Mouse (Mus musculus) myocyte (in vitro differentiated cells): ENCODE results near the gene Aym1. TPM values are rescaled to one million over a fixed set of nuclear protein-coding genes. Genes with fewer than 3 reads are reported as not detected.

Source experiments
- H3K27me3 ChIP-seq: one replicate; pipeline ENCODE4 v1.6.1; 2011; ENCODE audit not compliant: control insufficient read depth, insufficient read depth, insufficient read length
- H3K36me3 ChIP-seq: one replicate; pipeline ENCODE4 v1.6.1; 2011; ENCODE audit not compliant: control insufficient read depth, insufficient read depth
- H3K4me2 ChIP-seq: one replicate; pipeline ENCODE4 v1.6.1; 2011; ENCODE audit warnings: low read depth, control low read depth
- H3K4me3 ChIP-seq: one replicate; pipeline ENCODE4 v1.5.1; 2011; ENCODE audit warnings: mild to moderate bottlenecking, control low read depth, moderate library complexity
- H3K79me2 ChIP-seq: one replicate; pipeline ENCODE4 v1.6.1; 2011; ENCODE audit not compliant: control insufficient read depth, insufficient read depth
- H3ac ChIP-seq: one replicate; pipeline ENCODE4 v1.6.1; 2011; ENCODE audit not compliant: control insufficient read depth, insufficient read length
- CEBPB ChIP-seq: IDR thresholded peaks from 2 replicates; pipeline ENCODE4 v1.6.1; 2011; ENCODE audit warnings: mild to moderate bottlenecking, moderate library complexity; ENCODE audit not compliant: poor library complexity, insufficient read depth, severe bottlenecking
- E2F4 ChIP-seq: IDR thresholded peaks from one replicate; pipeline ENCODE4 v1.6.1; 2011; ENCODE audit warnings: mild to moderate bottlenecking, control low read depth, moderate library complexity; ENCODE audit not compliant: insufficient read depth
- MAX ChIP-seq: IDR thresholded peaks from one replicate; pipeline ENCODE4 v1.6.1; 2011; ENCODE audit warnings: low read depth, mild to moderate bottlenecking, control low read depth
- MYOD1 ChIP-seq, 3 experiments: IDR thresholded peaks; one replicate each; pipeline ENCODE4 v1.6.1; 2011; ENCODE audit warnings: control low read depth in 2 of 3, low read depth in 2 of 3, mild to moderate bottlenecking in 2 of 3, moderate library complexity in 1 of 3; ENCODE audit not compliant: insufficient read length in 2 of 3, control insufficient read depth in 1 of 3
- MYOG ChIP-seq, 3 experiments: IDR thresholded peaks; one replicate each; pipeline ENCODE4 v1.6.1; 2011; ENCODE audit warnings: control low read depth in 2 of 3, low read depth in 2 of 3, mild to moderate bottlenecking in 2 of 3; ENCODE audit not compliant: insufficient read length in 2 of 3, control insufficient read depth in 1 of 3, insufficient read depth in 1 of 3
- POLR2A ChIP-seq: IDR thresholded peaks from one replicate; pipeline ENCODE4 v1.6.1; 2011; ENCODE audit warnings: low read depth, mild to moderate bottlenecking, control low read depth, moderate library complexity; ENCODE audit not compliant: insufficient read length
- POLR2AphosphoS2 ChIP-seq: IDR thresholded peaks from one replicate; pipeline ENCODE4 v1.6.1; 2011; ENCODE audit warnings: low read depth, control low read depth; ENCODE audit not compliant: insufficient read length
- REST ChIP-seq: IDR thresholded peaks from one replicate; pipeline ENCODE4 v1.6.1; 2011; ENCODE audit warnings: mild to moderate bottlenecking, control low read depth, moderate library complexity; ENCODE audit not compliant: insufficient read depth, insufficient read length
- SRF ChIP-seq: IDR thresholded peaks from one replicate; pipeline ENCODE4 v1.6.1; 2011; ENCODE audit warnings: low read depth; ENCODE audit not compliant: control insufficient read depth, insufficient read length
- TCF12 ChIP-seq: IDR thresholded peaks from one replicate; pipeline ENCODE4 v1.6.1; 2011; ENCODE audit warnings: mild to moderate bottlenecking, control low read depth; ENCODE audit not compliant: poor library complexity, insufficient read depth, severe bottlenecking
- TCF3 ChIP-seq: IDR thresholded peaks from one replicate; pipeline ENCODE4 v1.6.1; 2011; ENCODE audit warnings: low read depth, control low read depth; ENCODE audit not compliant: insufficient read length
- USF1 ChIP-seq: IDR thresholded peaks from one replicate; pipeline ENCODE4 v1.6.1; 2011; ENCODE audit warnings: low read depth, mild to moderate bottlenecking, control low read depth, moderate library complexity
- polyA plus RNA-seq: library from polyadenylated mRNA; unstranded; fragments of >200 nt; fragmentation: generic; extraction: Trizol; gene quantifications from one replicate; pipeline ENCODE4 v1.2.1, GENCODE M21; 2012; ENCODE audit warnings: missing spikeins

Aym1 gene
- polyA plus RNA-seq, 1 experiment: not detected

- Histone ChIP-seq H3ac (no peak overlapping the region), H3K27me3 (peaks cover 55% of the 10 kb centered on the region), H3K79me2 (no peaks in the 10 kb centered on the region), H3K4me2 (no peak overlapping the region), H3K36me3 (no peaks in the 10 kb centered on the region), H3K4me3 (no peak overlapping the region)
- TF ChIP-seq SRF (no peak), TCF3 (no peak), E2F4 (no peak), MAX (no peak), POLR2AphosphoS2 (no peak), USF1 (no peak), MYOD1 (IDR thresholded peaks at IDR 0.05; ENCODE audit: control insufficient read depth in 1 of 3, insufficient read length in 2 of 3, low read depth in 2 of 3) (no peak), CEBPB (no peak), REST (no peak), POLR2A (no peak), TCF12 (no peak)
These were observed 39.3 kb downstream of the Aym1 start for GRCm38 (mm10) chr5:113396286-113396934.

DNA sequence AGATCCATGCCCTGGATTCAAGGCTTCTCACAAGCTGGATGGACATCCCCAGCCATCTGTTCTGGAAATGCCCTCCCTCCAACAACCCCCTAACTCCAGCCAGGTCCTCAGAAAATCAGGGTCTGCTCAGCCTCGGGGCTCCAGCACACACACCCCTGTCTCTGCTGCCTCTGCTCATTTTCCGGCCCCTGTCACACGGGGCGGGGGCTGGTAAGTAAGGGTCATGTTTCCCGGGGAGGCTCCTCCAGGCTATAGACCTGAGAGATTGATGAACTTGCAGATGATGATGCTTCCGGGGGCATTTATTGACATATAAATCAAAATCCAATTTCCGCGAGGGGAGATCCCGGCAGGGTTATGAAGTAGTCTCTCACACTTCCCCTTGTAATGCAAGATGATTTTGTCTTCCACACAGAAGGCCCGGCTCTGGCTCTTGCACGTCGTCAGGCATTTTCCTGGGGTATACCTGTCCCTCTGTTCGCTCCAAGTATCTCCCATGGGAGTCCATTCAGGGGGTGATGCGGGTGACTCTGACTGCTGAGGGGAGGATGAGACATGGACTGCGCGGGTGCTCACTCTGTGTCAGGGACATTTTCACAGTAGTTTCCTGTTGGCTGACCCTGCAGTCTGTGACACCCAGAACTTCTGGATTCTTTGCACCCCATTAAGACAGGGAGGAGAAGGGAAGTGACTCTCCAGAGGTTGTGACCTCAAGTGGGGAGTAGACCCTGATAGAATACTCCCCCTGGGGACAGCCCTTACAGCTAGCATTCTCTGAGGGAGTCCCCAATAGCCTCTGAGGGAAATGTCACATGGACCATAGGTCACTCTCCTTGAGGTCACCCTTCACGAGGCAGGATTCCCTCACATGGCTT, 40.6 kb downstream of the Aym1 start:
- TF ChIP-seq CEBPB (no peak), USF1 (no peak), E2F4 (no peak), TCF3 (no peak), MAX (no peak), TCF12 (no peak), POLR2AphosphoS2 (no peak), MYOD1 (IDR thresholded peaks at IDR 0.05; ENCODE audit: control insufficient read depth in 1 of 3, insufficient read length in 2 of 3, low read depth in 2 of 3) (no peak), POLR2A (no peak), MYOG (IDR thresholded peaks at IDR 0.05; ENCODE audit: control insufficient read depth in 1 of 3, insufficient read depth in 1 of 3, insufficient read length in 2 of 3, low read depth in 2 of 3) (no peak), REST (no peak), SRF (no peak)
- Histone ChIP-seq H3K4me2 (no peak overlapping the region), H3K4me3 (no peak overlapping the region), H3ac (no peak overlapping the region), H3K27me3 (peaks cover 52% of the 10 kb centered on the region), H3K79me2 (no peaks in the 10 kb centered on the region), H3K36me3 (no peaks in the 10 kb centered on the region)

- Histone ChIP-seq H3K36me3 (no peaks in the 10 kb centered on the region), H3K27me3 (peaks cover 12% of the 10 kb centered on the region), H3K4me3 (no peak overlapping the region), H3K79me2 (no peaks in the 10 kb centered on the region), H3ac (no peak overlapping the region), H3K4me2 (no peak overlapping the region)
- TF ChIP-seq MAX (no peak), TCF12 (no peak), USF1 (no peak), POLR2A (no peak), REST (no peak), TCF3 (no peak)
These were observed 45.6 kb downstream of the Aym1 start for GRCm38 (mm10) chr5:113402702-113403101.

DNA sequence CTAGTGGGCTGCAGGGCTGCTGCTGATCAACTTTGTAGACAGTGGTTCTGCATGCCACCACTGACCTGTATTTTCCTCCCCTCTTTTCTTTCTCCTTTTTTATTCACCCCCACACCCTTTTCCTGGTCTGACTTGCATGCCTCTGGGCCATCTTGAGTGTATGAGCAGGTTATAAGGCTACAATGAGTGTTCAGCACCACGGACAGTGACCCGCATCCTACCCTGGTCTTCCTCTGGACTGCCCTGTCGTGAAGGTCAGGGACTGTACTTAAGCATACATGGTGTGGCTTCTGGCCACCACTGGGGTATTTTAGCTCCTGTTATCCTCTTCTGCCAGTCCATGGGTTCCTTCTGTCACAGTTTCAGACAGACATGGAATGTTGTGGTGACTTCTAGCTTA, 50.3 kb downstream of the Aym1 start:
- no peak overlapping the region for H3ac ChIP-seq

More for the DNA sequence above, 50.3 kb downstream of the Aym1 start:
- Histone ChIP-seq H3K4me2 (no peak overlapping the region), H3K4me3 (no peak overlapping the region), H3K36me3 (no peaks in the 10 kb centered on the region), H3K27me3 (peaks cover 6% of the 10 kb centered on the region), H3K79me2 (no peaks in the 10 kb centered on the region)
- TF ChIP-seq REST (peak; percentile 96), TCF3 (no peak)

Other genes starting within 250 kb of the Aym1 start
- gene 2900026A02Rik, start 136.1 kb upstream of the Aym1 start, polyA plus RNA-seq: 16.6 TPM
- gene Tmem211, start 130.4 kb upstream of the Aym1 start, polyA plus RNA-seq: not detected
- 3.6 TPM for gene Sgsm1, start 46.5 kb upstream of the Aym1 start, polyA plus RNA-seq
- gene Wscd2, start 133.0 kb downstream of the Aym1 start, polyA plus RNA-seq: not detected